Mouse (Mus musculus) spleen, adult 2 months (tissue): ENCODE data around the gene Cxadr. TPM values are rescaled to one million over a fixed set of nuclear protein-coding genes. Genes with fewer than 3 reads are reported as not detected.
A peak's percentile ranks its signal among the peaks of the same experiment; 100 is the strongest.

Experiments
- DNase-seq, 2 experiments: peaks; one replicate each; pipeline versions ENCODE4 v3.0.0 to v3.0.0-alpha.2; 2012 to 2021; ENCODE audit warnings: low spot score in 2 of 2, low read depth in 1 of 2
- H3K27ac ChIP-seq: fragments of 200-500 bp; 2 replicates; pipeline ENCODE4 v1.5.1; 2012; ENCODE audit warnings: low read length, inconsistent platforms; ENCODE audit not compliant: insufficient read depth
- H3K27me3 ChIP-seq: fragments of 200-500 bp; 2 replicates; pipeline ENCODE4 v1.6.1; 2012; ENCODE audit warnings: mild to moderate bottlenecking, moderate library complexity, low read length, inconsistent platforms; ENCODE audit not compliant: control insufficient read depth, insufficient read depth
- H3K36me3 ChIP-seq: fragments of 200-500 bp; 2 replicates; pipeline ENCODE4 v1.6.1; 2012; ENCODE audit warnings: mild to moderate bottlenecking, low read length, inconsistent platforms; ENCODE audit not compliant: control insufficient read depth, insufficient read depth
- H3K4me1 ChIP-seq: fragments of 200-500 bp; 2 replicates; pipeline ENCODE4 v1.6.1; 2011; ENCODE audit warnings: inconsistent platforms; ENCODE audit not compliant: control insufficient read depth, insufficient read depth, insufficient read length
- H3K4me3 ChIP-seq: fragments of 200-500 bp; 2 replicates; pipeline ENCODE4 v1.5.1; 2011; ENCODE audit warnings: mild to moderate bottlenecking, inconsistent platforms; ENCODE audit not compliant: insufficient read depth, insufficient read length; ENCODE audit errors: extremely low read depth
- CTCF ChIP-seq: fragments of 200-500 bp; IDR thresholded peaks from 2 replicates; pipeline ENCODE4 v1.5.1; 2011; ENCODE audit warnings: mild to moderate bottlenecking, inconsistent platforms; ENCODE audit not compliant: insufficient read depth, insufficient read length, insufficient replicate concordance; ENCODE audit errors: extremely low read depth
- POLR2A ChIP-seq: fragments of 200-500 bp; IDR thresholded peaks from 2 replicates; pipeline ENCODE4 v1.6.1; 2011; ENCODE audit warnings: low read depth, low read length, inconsistent platforms
- WGBS: fragments of 180-500 bp; shearing (Covaris S2); methylation state at CpG from one replicate; pipeline ENCODE4 v1.1.7; 2018; 5-methylcytosine and 5-hydroxymethylcytosine counted together
- polyA plus RNA-seq: library from polyadenylated mRNA; depleted of rRNA; stranded (reverse); fragments of >200 nt; gene quantifications from 2 replicates; pipeline ENCODE4 v1.2.3, GENCODE M21; 2012; rRNA removed

Cxadr gene
- 1.5 and 2.2 TPM in 2 replicates for polyA plus RNA-seq

DNA sequence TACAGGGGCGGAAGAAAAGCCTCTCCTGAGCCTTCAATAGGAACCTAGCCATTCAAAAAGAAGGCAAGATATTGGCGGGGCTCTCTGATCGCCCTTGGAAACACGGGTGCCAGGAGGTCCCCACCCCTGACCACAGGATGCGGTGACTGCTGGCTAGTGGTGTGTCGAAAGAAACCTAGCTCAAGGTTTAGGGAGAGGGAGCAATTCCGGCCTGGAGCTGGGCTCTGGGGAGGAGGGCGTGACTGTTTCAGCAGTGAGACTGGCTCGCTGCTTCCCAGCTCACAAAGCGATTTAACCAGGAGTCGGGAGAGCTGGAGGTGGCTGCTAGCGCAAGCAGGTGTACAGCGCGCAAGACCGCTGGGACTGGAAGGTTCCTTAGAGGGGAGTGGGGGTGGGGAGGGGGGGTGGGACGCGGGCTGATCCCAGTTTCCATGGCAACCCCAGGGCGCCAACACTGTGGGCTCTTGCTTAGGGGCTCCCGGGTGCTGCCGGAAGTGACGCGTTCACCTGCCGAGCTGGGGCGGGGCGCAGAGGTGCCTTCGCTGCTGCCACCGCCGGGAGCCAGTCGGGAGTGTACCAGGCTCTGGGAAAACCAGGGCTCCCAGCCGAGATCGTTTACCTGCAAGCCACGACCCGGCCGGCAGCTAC is at the start of gene Cxadr:
Gene Cxadr (plus strand): TSS at position 307 of the 648 bp plus-strand sequence.
- peak in 1 of 2 experiments; percentile 9 for DNase-seq
- no peak for TF ChIP-seq POLR2A

GRCm38 (mm10) chr16:78258989-78259388 is 42.3 kb upstream of the Cxadr start:
- TF ChIP-seq POLR2A (no peak), CTCF (no peak)
- H3K36me3 ChIP-seq: no peaks in the 10 kb centered on the region
- H3K4me3 ChIP-seq: no peak overlapping the region
- H3K4me1 ChIP-seq: no peaks in the 10 kb centered on the region
- 82% methylated on average over 4 of the region's 4 CpGs for WGBS
- H3K27me3 ChIP-seq: no peaks in the 10 kb centered on the region
- no peak overlapping the region for H3K27ac ChIP-seq
- no peak for DNase-seq

More for the DNA sequence above, at the start of gene Cxadr:
- H3K4me3 ChIP-seq: peak within 1 kb of the TSS; percentile 69
- no peak within 1 kb of the TSS; the same call in 1 of the 2 replicates for H3K27ac ChIP-seq
- H3K4me1 ChIP-seq: no peaks in the 10 kb centered on the region; the same call in none of the 2 replicates
- no peaks in the 10 kb centered on the region for H3K36me3 ChIP-seq
- H3K27me3 ChIP-seq: peaks cover 17% of the 10 kb centered on the region
- 2% methylated on average over 34 of the region's 34 CpGs for WGBS

DNA sequence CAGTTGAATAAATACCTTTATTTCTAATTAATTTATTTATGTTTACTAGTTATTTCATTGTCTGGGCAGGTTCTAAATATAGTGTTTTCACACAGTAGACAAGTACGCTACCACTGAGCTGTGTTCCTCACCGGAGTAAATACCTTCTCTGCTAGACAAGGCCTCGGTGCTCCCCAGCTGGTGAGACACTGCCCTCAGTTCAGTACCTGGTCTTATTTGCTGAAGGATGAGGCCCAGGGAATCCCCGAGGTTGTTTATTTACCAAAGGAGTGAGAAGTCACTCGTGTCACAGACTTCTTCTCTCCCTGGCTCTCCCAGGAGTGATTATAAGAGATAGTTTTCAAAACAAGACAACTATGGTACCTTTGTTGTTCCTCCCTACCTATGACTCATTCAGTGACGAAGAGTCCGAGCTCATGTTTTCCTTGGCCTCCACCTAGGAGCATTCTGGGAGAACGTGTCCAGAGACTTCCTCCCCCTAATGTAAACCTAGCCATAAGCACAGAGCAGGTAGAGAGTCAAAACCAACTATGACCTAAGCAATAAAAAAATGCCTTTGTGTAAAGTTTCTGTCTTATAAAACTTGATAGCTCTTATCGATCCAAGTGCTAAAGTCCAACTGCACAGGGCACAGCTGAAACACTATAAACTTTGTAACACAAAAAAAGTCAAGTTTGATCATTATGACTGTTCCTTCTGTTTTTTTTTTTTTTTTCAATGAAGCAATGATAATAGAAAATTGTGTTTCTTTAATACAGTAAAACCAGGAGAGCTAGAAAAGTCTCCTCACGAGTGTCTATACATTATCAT is 41.0 kb upstream of the Cxadr start:
- no peak overlapping the region for H3K27ac ChIP-seq

DNA sequence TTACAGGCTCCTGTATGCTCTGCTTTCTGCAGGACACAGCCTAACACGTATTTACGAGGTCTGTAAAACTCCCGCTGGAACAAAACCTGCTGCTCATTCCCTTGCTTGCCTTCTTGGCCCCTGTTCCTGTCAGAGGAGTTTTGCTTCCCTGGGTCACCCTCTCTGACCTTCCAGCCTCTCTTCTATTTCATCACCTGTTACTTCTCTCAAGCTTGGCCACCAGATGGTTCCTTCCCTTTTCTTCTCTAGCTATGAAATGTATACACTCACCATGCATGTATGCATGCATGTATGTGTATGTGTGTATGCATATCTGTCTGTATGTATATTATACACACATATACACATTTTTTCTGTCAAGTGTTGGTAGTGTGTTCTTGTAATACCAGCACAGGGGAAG is 39.8 kb upstream of the Cxadr start:
- Histone ChIP-seq H3K27ac (no peak overlapping the region), H3K27me3 (no peaks in the 10 kb centered on the region), H3K4me1 (peaks cover 3% of the 10 kb centered on the region; the same call in 1 of the 2 replicates), H3K4me3 (no peak overlapping the region), H3K36me3 (no peaks in the 10 kb centered on the region)
- no peak for TF ChIP-seq CTCF
- no peak for TF ChIP-seq POLR2A
- DNase-seq: no peak
- WGBS: 68% methylated on average over 3 of the region's 3 CpGs

More for the DNA sequence above, 41.0 kb upstream of the Cxadr start:
- TF ChIP-seq POLR2A (no peak), CTCF (no peak)
- Histone ChIP-seq H3K27me3 (no peaks in the 10 kb centered on the region), H3K4me1 (peaks cover 3% of the 10 kb centered on the region; the same call in 1 of the 2 replicates), H3K36me3 (no peaks in the 10 kb centered on the region), H3K4me3 (no peak overlapping the region)
- WGBS: 86% methylated on average over 10 of the region's 10 CpGs
- no peak for DNase-seq

DNA sequence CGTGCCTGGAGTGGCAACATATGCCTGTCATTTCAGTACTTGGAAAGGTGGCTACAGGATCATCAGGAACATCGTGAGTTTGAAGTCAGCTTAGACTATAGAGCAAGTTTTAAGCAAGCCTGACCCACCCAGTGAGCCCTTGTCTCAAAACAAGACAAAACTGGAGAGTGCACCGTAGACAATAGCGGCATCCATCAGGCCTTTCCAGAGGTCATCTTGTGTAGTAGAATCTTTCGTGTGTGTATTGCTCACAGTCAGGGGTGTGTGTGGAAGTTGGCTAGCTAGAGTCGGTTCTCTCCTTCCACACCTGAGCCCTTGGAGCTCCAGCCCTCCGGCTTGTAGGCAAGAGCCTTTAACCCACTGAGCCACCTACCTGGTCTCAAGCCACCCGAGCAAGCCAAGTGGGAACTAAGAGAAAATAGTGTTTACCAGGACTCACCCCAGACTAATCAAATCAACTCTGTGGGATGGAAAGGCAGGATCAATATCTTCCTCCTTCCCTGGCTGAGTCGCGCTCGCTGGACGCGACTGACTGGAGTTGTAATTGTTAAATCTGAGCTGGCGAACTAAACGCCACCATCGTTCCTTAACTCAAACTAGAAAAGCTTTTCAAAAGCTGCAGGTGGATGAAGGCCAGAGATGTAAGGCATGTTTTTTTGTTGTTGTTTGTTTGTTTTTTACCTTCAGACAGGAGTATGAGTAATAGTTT is 36.7 kb upstream of the Cxadr start:
- Histone ChIP-seq H3K27me3 (no peaks in the 10 kb centered on the region), H3K4me3 (peak overlapping the region; percentile 44), H3K4me1 (peaks cover 8% of the 10 kb centered on the region; the same call in 1 of the 2 replicates), H3K36me3 (no peaks in the 10 kb centered on the region), H3K27ac (no peak overlapping the region)
- TF ChIP-seq CTCF: no peak
- TF ChIP-seq POLR2A: no peak
- WGBS: 34% methylated on average over 16 of the region's 16 CpGs
- DNase-seq: no peak

DNA sequence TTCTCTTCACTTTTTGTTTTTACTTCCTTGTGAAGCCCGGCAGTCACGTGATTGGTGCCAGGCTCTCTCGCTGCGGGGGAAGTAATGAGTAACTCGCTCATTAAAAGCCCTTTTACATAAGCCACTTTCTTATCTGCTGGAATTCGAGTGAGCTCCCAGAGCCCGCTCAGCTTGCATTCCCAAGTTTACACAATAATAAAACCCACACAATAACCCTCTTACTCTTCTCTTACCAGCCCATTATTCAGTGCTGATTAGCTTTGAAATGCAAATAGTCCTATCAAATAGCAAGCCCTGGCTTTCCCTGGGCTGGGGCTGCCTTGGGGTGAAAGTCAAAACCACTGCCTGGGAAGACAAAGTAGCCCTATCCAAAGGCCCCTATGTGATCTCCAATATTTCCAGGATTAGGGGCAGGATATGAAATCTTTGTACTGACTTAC is 36.1 kb upstream of the Cxadr start:
- H3K36me3 ChIP-seq: no peaks in the 10 kb centered on the region
- no peak overlapping the region for H3K27ac ChIP-seq
- peaks cover 8% of the 10 kb centered on the region; the same call in 1 of the 2 replicates for H3K4me1 ChIP-seq
- 1% methylated on average over 7 of the region's 7 CpGs for WGBS
- no peak for TF ChIP-seq POLR2A
- TF ChIP-seq CTCF: no peak
- no peaks in the 10 kb centered on the region for H3K27me3 ChIP-seq
- H3K4me3 ChIP-seq: peak overlapping the region; percentile 44; the same call in 1 of the 2 replicates
- DNase-seq: peak; percentile 34 to 62
